Mouse (Mus musculus): Measurements from ENCODE around the gene Eif2b5.
"Not testable (repeated sequence)": the region's sequence is repeated elsewhere in the genome, so short reads cannot be mapped to it uniquely, and the experiment has no call there.

DNA sequence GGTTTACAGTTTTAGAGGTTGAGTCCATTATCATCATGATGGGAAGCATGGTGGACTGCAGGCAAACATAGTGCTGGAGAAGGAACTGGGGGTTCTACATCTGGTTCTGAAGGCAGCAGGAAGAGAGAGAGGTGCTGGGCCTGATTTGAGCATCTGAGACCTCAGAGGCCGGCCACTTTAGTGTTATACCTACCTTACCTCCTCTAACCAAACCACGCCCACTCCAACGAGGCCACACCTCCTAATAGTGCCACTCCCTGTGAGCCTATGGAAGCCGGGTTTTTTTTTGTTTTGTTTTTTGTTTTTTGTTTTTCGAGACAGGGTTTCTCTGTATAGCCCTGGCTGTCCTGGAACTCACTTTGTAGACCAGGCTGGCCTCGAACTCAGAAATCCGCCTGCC is 14.9 kb upstream of the Eif2b5 start:
- TF ChIP-seq CTCF (IDR thresholded peaks at IDR 0.05; ENCODE audit: control insufficient read depth, insufficient read depth, insufficient read length); MYOG (IDR thresholded peaks at IDR 0.05; ENCODE audit: control insufficient read depth, extremely low read depth, insufficient read length); MYOD1 (IDR thresholded peaks at IDR 0.05; ENCODE audit: control insufficient read depth, insufficient read length, low read depth); CEBPB (IDR thresholded peaks at IDR 0.05; ENCODE audit: low read depth): not testable (repeated sequence)
